Mouse (Mus musculus): ENCODE data around the gene Casp8. TPM values are rescaled to one million over a fixed set of nuclear protein-coding genes. Genes with fewer than 3 reads are reported as not detected.
A peak's percentile ranks its signal among the peaks of the same experiment; 100 is the strongest.
"Not testable (repeated sequence)": the region's sequence is repeated elsewhere in the genome, so short reads cannot be mapped to it uniquely, and the experiment has no call there.

The Casp8 gene
- polyA plus RNA-seq, 1 experiment from 2014 or later, result 33.4 TPM

- Histone ChIP-seq H3K4me1 (ENCODE audit: insufficient read depth, low read depth, low read length) (0 out of 2 replicates have a peak, but pooled peaks cover 3% of the 10 kb centered on the region), H3K27me3 (replicated peaks; ENCODE audit: insufficient read depth, low read length) (no peaks in the 10 kb centered on the region), H3K27ac (ENCODE audit: low read length) (0 out of 2 replicates have a peak overlapping the region, but pooled peaks have one; percentile 23), H3K9ac (replicated peaks; ENCODE audit: low read depth) (no peak overlapping the region), H3K36me3 (ENCODE audit: insufficient read depth, low read length) (0 out of 2 replicates have a peak, but pooled peaks cover 4% of the 10 kb centered on the region), H3K4me3 (ENCODE audit: low read depth, low read length) (no peak overlapping the region), H3K4me2 (replicated peaks; ENCODE audit: low read depth, low read length) (peak overlapping the region; percentile 39; the same call in 1 of the 2 replicates), H3K9me3 (ENCODE audit: low read length) (no peaks in the 10 kb centered on the region)
- ATAC-seq, result no peak
- DNase-seq (ENCODE audit: low spot score), result peak; percentile 52
- TF ChIP-seq EP300 (IDR thresholded peaks at IDR 0.05) (0 out of 2 replicates have a peak, but pooled peaks have one; percentile 16), CTCF (IDR thresholded peaks at IDR 0.05) (no peak)
- WGBS, result 48% methylated on average over 2 of the region's 2 CpGs
These were observed 2.2 kb downstream of the Casp8 start for GRCm38 (mm10) chr1:58797370-58797769.

GRCm38 (mm10) chr1:58798911-58799310 is 3.7 kb downstream of the Casp8 start:
- Histone ChIP-seq H3K9ac (replicated peaks; ENCODE audit: low read depth) (no peak overlapping the region), H3K4me3 (ENCODE audit: low read depth, low read length) (no peak overlapping the region), H3K4me1 (ENCODE audit: insufficient read depth, low read depth, low read length) (0 out of 2 replicates have a peak, but pooled peaks cover 3% of the 10 kb centered on the region), H3K36me3 (ENCODE audit: insufficient read depth, low read length) (0 out of 2 replicates have a peak, but pooled peaks cover 4% of the 10 kb centered on the region), H3K27ac (ENCODE audit: low read length) (no peak overlapping the region), H3K9me3 (ENCODE audit: low read length) (no peaks in the 10 kb centered on the region), H3K4me2 (replicated peaks; ENCODE audit: low read depth, low read length) (no peak overlapping the region), H3K27me3 (replicated peaks; ENCODE audit: insufficient read depth, low read length) (no peaks in the 10 kb centered on the region)
- WGBS, result 95% methylated on average over 4 of the region's 4 CpGs
- DNase-seq (ENCODE audit: low spot score) (no peak), ATAC-seq (no peak)
- TF ChIP-seq EP300 (IDR thresholded peaks at IDR 0.05) (no peak), CTCF (IDR thresholded peaks at IDR 0.05) (no peak)

- not testable (repeated sequence) for H3K4me1 ChIP-seq (ENCODE audit: insufficient read depth, low read depth, low read length); H3K27me3 ChIP-seq (replicated peaks; ENCODE audit: insufficient read depth, low read length); H3K9ac ChIP-seq (replicated peaks; ENCODE audit: low read depth); H3K27ac ChIP-seq (ENCODE audit: low read length); H3K36me3 ChIP-seq (ENCODE audit: insufficient read depth, low read length); H3K9me3 ChIP-seq (ENCODE audit: low read length); H3K4me2 ChIP-seq (replicated peaks; ENCODE audit: low read depth, low read length); H3K4me3 ChIP-seq (ENCODE audit: low read depth, low read length); ATAC-seq; DNase-seq (ENCODE audit: low spot score)
- WGBS, result 64% methylated on average over 7 of the region's 7 CpGs
These were observed 5.5 kb downstream of the Casp8 start for GRCm38 (mm10) chr1:58800644-58801043.

GRCm38 (mm10) chr1:58801558-58802285 is 6.5 kb downstream of the Casp8 start:
- H3K27me3 ChIP-seq (replicated peaks; ENCODE audit: insufficient read depth, low read length), result no peaks in the 10 kb centered on the region
- peak overlapping the region; percentile 44; the same call in 1 of the 2 replicates for H3K27ac ChIP-seq (ENCODE audit: low read length)
- H3K4me1 ChIP-seq (ENCODE audit: insufficient read depth, low read depth, low read length), result 0 out of 2 replicates have a peak, but pooled peaks cover 3% of the 10 kb centered on the region
- H3K9me3 ChIP-seq (ENCODE audit: low read length), result no peaks in the 10 kb centered on the region
- DNase-seq (ENCODE audit: low spot score) (no peak), ATAC-seq (peak; percentile 13; the same call in 1 of the 2 replicates)
- peak overlapping the region; percentile 5; the same call in 1 of the 2 replicates for H3K4me2 ChIP-seq (replicated peaks; ENCODE audit: low read depth, low read length)
- no peak overlapping the region for H3K4me3 ChIP-seq (ENCODE audit: low read depth, low read length)
- TF ChIP-seq EP300 (IDR thresholded peaks at IDR 0.05) (no peak), CTCF (IDR thresholded peaks at IDR 0.05) (no peak)
- WGBS, result 83% methylated on average over 8 of the region's 8 CpGs
- H3K9ac ChIP-seq (replicated peaks; ENCODE audit: low read depth), result no peak overlapping the region
- H3K36me3 ChIP-seq (ENCODE audit: insufficient read depth, low read length), result 0 out of 2 replicates have a peak, but pooled peaks cover 4% of the 10 kb centered on the region

- no peaks in the 10 kb centered on the region for H3K27me3 ChIP-seq (replicated peaks; ENCODE audit: insufficient read depth, low read length)
- 0 out of 2 replicates have a peak overlapping the region, but pooled peaks have one; percentile 4 for H3K4me3 ChIP-seq (ENCODE audit: low read depth, low read length)
- 0 out of 2 replicates have a peak, but pooled peaks cover 4% of the 10 kb centered on the region for H3K36me3 ChIP-seq (ENCODE audit: insufficient read depth, low read length)
- H3K4me2 ChIP-seq (replicated peaks; ENCODE audit: low read depth, low read length), result peak overlapping the region; percentile 5
- H3K9ac ChIP-seq (replicated peaks; ENCODE audit: low read depth), result no peak overlapping the region
- ATAC-seq (peak; percentile 95), DNase-seq (ENCODE audit: low spot score) (peak; percentile 76)
- H3K27ac ChIP-seq (ENCODE audit: low read length), result peak overlapping the region; percentile 44; the same call in 1 of the 2 replicates
- H3K9me3 ChIP-seq (ENCODE audit: low read length), result no peaks in the 10 kb centered on the region
- H3K4me1 ChIP-seq (ENCODE audit: insufficient read depth, low read depth, low read length), result no peaks in the 10 kb centered on the region
- 62% methylated on average over 18 of the region's 18 CpGs for WGBS
- TF ChIP-seq EP300 (IDR thresholded peaks at IDR 0.05) (no peak), CTCF (IDR thresholded peaks at IDR 0.05) (peak; percentile 77)
These were observed 7.4 kb downstream of the Casp8 start for GRCm38 (mm10) chr1:58802322-58803273.

GRCm38 (mm10) chr1:58803531-58803930 is 8.4 kb downstream of the Casp8 start:
- Histone ChIP-seq H3K27me3 (replicated peaks; ENCODE audit: insufficient read depth, low read length) (no peaks in the 10 kb centered on the region), H3K4me1 (ENCODE audit: insufficient read depth, low read depth, low read length) (no peaks in the 10 kb centered on the region), H3K4me3 (ENCODE audit: low read depth, low read length) (no peak overlapping the region), H3K4me2 (replicated peaks; ENCODE audit: low read depth, low read length) (no peak overlapping the region), H3K9ac (replicated peaks; ENCODE audit: low read depth) (no peak overlapping the region), H3K9me3 (ENCODE audit: low read length) (no peaks in the 10 kb centered on the region), H3K36me3 (ENCODE audit: insufficient read depth, low read length) (0 out of 2 replicates have a peak, but pooled peaks cover 4% of the 10 kb centered on the region), H3K27ac (ENCODE audit: low read length) (no peak overlapping the region; the same call in 1 of the 2 replicates)
- no peak for DNase-seq (ENCODE audit: low spot score)
- WGBS, result 88% methylated on average over 6 of the region's 6 CpGs
- TF ChIP-seq CTCF (IDR thresholded peaks at IDR 0.05), result no peak
- TF ChIP-seq EP300 (IDR thresholded peaks at IDR 0.05), result no peak
- no peak for ATAC-seq

Data from lung, postnatal 0 days (tissue).